Mouse (Mus musculus): ENCODE results near the gene Gm37240.

- TF ChIP-seq CTCF (IDR thresholded peaks at IDR 0.05; ENCODE audit: control insufficient read depth, insufficient read depth, low read length) = no peak
- TF ChIP-seq POLR2A (IDR thresholded peaks at IDR 0.05; ENCODE audit: borderline replicate concordance, control insufficient read depth, low read depth, low read length) = no peak
Observed at GRCm38 (mm10) chr3:85518072-85518471, 369.2 kb downstream of the Gm37240 start.
